Mouse (Mus musculus): ENCODE data around the gene Col24a1. TPM values are rescaled to one million over a fixed set of nuclear protein-coding genes. Genes with fewer than 3 reads are reported as not detected.

Gene Col24a1
- polyA plus RNA-seq, 1 experiment = 0.40 TPM

- Histone ChIP-seq H3K36me3 (ENCODE audit: control insufficient read depth, insufficient read depth) (no peaks in the 10 kb centered on the region), H3K4me2 (ENCODE audit: low read depth) (no peak overlapping the region), H3ac (ENCODE audit: control insufficient read depth, insufficient read length) (no peak overlapping the region), H3K4me3 (no peak overlapping the region), H3K79me2 (ENCODE audit: control insufficient read depth, insufficient read depth) (no peaks in the 10 kb centered on the region), H3K27me3 (ENCODE audit: control insufficient read depth, insufficient read depth, insufficient read length) (no peaks in the 10 kb centered on the region)
- no peak for TF ChIP-seq CEBPB (IDR thresholded peaks at IDR 0.05; ENCODE audit: insufficient read depth, poor library complexity, severe bottlenecking)
- TF ChIP-seq MYOG (IDR thresholded peaks at IDR 0.05; ENCODE audit: control insufficient read depth in 1 of 3, insufficient read depth in 1 of 3, insufficient read length in 2 of 3, low read depth in 2 of 3) = no peak
- TF ChIP-seq POLR2AphosphoS2 (IDR thresholded peaks at IDR 0.05; ENCODE audit: insufficient read length, low read depth) = no peak
- TF ChIP-seq USF1 (IDR thresholded peaks at IDR 0.05; ENCODE audit: low read depth) = no peak
- no peak for TF ChIP-seq REST (IDR thresholded peaks at IDR 0.05; ENCODE audit: insufficient read depth, insufficient read length)
- TF ChIP-seq TCF3 (IDR thresholded peaks at IDR 0.05; ENCODE audit: insufficient read length, low read depth) = no peak
- no peak for TF ChIP-seq TCF12 (IDR thresholded peaks at IDR 0.05; ENCODE audit: insufficient read depth, poor library complexity, severe bottlenecking)
- TF ChIP-seq E2F4 (IDR thresholded peaks at IDR 0.05; ENCODE audit: insufficient read depth) = no peak
- no peak for TF ChIP-seq MYOD1 (IDR thresholded peaks at IDR 0.05; ENCODE audit: control insufficient read depth in 1 of 3, insufficient read length in 2 of 3, low read depth in 2 of 3)
- TF ChIP-seq MAX (IDR thresholded peaks at IDR 0.05; ENCODE audit: low read depth) = no peak
- no peak for TF ChIP-seq POLR2A (IDR thresholded peaks at IDR 0.05; ENCODE audit: insufficient read length, low read depth)
- TF ChIP-seq SRF (IDR thresholded peaks at IDR 0.05; ENCODE audit: control insufficient read depth, insufficient read length, low read depth) = no peak
Measured at GRCm38 (mm10) chr3:145325402-145325801, 33.1 kb downstream of the Col24a1 start.

- Histone ChIP-seq H3K36me3 (ENCODE audit: control insufficient read depth, insufficient read depth) (no peaks in the 10 kb centered on the region), H3K4me2 (ENCODE audit: low read depth) (peak overlapping the region; percentile 12), H3ac (ENCODE audit: control insufficient read depth, insufficient read length) (no peak overlapping the region), H3K27me3 (ENCODE audit: control insufficient read depth, insufficient read depth, insufficient read length) (no peaks in the 10 kb centered on the region), H3K4me3 (no peak overlapping the region), H3K79me2 (ENCODE audit: control insufficient read depth, insufficient read depth) (no peaks in the 10 kb centered on the region)
- TF ChIP-seq CEBPB (IDR thresholded peaks at IDR 0.05; ENCODE audit: insufficient read depth, poor library complexity, severe bottlenecking) = no peak
- TF ChIP-seq USF1 (IDR thresholded peaks at IDR 0.05; ENCODE audit: low read depth) = no peak
- TF ChIP-seq E2F4 (IDR thresholded peaks at IDR 0.05; ENCODE audit: insufficient read depth) = no peak
- no peak for TF ChIP-seq TCF3 (IDR thresholded peaks at IDR 0.05; ENCODE audit: insufficient read length, low read depth)
- TF ChIP-seq SRF (IDR thresholded peaks at IDR 0.05; ENCODE audit: control insufficient read depth, insufficient read length, low read depth) = no peak
- no peak for TF ChIP-seq MAX (IDR thresholded peaks at IDR 0.05; ENCODE audit: low read depth)
- no peak for TF ChIP-seq POLR2AphosphoS2 (IDR thresholded peaks at IDR 0.05; ENCODE audit: insufficient read length, low read depth)
- no peak for TF ChIP-seq REST (IDR thresholded peaks at IDR 0.05; ENCODE audit: insufficient read depth, insufficient read length)
- no peak for TF ChIP-seq TCF12 (IDR thresholded peaks at IDR 0.05; ENCODE audit: insufficient read depth, poor library complexity, severe bottlenecking)
- TF ChIP-seq POLR2A (IDR thresholded peaks at IDR 0.05; ENCODE audit: insufficient read length, low read depth) = no peak
Measured at GRCm38 (mm10) chr3:145331642-145332041, 39.4 kb downstream of the Col24a1 start.

DNA sequence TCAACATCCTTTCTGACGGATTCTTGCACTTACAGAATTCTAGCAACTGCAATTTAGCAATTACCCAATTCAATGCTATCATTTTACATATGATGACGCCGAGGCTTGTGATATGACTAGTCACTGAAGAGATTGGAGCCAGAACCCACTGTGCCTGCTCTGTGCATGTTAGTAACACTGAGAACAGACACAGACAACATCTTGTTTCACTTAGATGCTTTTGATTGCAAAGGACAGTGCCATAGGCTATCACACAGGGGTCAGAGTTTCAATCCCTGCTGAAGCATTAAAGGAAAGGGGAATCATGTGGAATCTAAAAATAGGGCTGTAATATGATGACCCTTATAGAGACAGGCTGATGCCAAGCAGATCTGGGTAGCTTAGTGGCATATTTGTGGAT lies 41.8 kb downstream of the Col24a1 start:
- Histone ChIP-seq H3K79me2 (ENCODE audit: control insufficient read depth, insufficient read depth) (no peaks in the 10 kb centered on the region), H3K4me3 (no peak overlapping the region), H3K36me3 (ENCODE audit: control insufficient read depth, insufficient read depth) (no peaks in the 10 kb centered on the region), H3K27me3 (ENCODE audit: control insufficient read depth, insufficient read depth, insufficient read length) (no peaks in the 10 kb centered on the region), H3K4me2 (ENCODE audit: low read depth) (peak overlapping the region; percentile 21), H3ac (ENCODE audit: control insufficient read depth, insufficient read length) (no peak overlapping the region)
- TF ChIP-seq MYOG (IDR thresholded peaks at IDR 0.05; ENCODE audit: control insufficient read depth in 1 of 3, insufficient read depth in 1 of 3, insufficient read length in 2 of 3, low read depth in 2 of 3) = no peak
- no peak for TF ChIP-seq TCF3 (IDR thresholded peaks at IDR 0.05; ENCODE audit: insufficient read length, low read depth)
- no peak for TF ChIP-seq SRF (IDR thresholded peaks at IDR 0.05; ENCODE audit: control insufficient read depth, insufficient read length, low read depth)
- TF ChIP-seq POLR2A (IDR thresholded peaks at IDR 0.05; ENCODE audit: insufficient read length, low read depth) = no peak
- TF ChIP-seq E2F4 (IDR thresholded peaks at IDR 0.05; ENCODE audit: insufficient read depth) = no peak
- no peak for TF ChIP-seq MAX (IDR thresholded peaks at IDR 0.05; ENCODE audit: low read depth)
- TF ChIP-seq TCF12 (IDR thresholded peaks at IDR 0.05; ENCODE audit: insufficient read depth, poor library complexity, severe bottlenecking) = no peak
- no peak for TF ChIP-seq REST (IDR thresholded peaks at IDR 0.05; ENCODE audit: insufficient read depth, insufficient read length)
- TF ChIP-seq CEBPB (IDR thresholded peaks at IDR 0.05; ENCODE audit: insufficient read depth, poor library complexity, severe bottlenecking) = no peak
- no peak for TF ChIP-seq USF1 (IDR thresholded peaks at IDR 0.05; ENCODE audit: low read depth)
- TF ChIP-seq MYOD1 (IDR thresholded peaks at IDR 0.05; ENCODE audit: control insufficient read depth in 1 of 3, insufficient read length in 2 of 3, low read depth in 2 of 3) = no peak
- no peak for TF ChIP-seq POLR2AphosphoS2 (IDR thresholded peaks at IDR 0.05; ENCODE audit: insufficient read length, low read depth)

DNA sequence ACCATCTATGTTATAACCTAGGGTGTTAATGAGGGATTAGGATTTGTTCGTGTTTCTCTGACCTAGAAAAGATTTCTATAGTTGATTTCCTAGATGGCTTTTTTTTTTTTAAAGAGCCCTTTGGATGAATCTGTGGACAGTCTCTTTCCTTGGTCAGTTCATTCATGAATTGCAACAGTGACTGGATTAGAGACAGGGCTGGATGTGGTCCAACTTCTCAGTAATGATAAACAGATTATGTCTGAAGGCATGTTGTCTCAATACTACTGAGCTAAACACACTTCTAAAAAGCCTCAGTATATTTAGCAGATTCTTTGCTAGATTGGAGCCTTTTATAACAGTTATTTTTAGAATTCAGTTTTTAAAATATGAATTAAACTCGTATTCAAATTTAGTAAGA lies 44.9 kb downstream of the Col24a1 start:
- Histone ChIP-seq H3K27me3 (ENCODE audit: control insufficient read depth, insufficient read depth, insufficient read length) (no peaks in the 10 kb centered on the region), H3K4me3 (no peak overlapping the region), H3K79me2 (ENCODE audit: control insufficient read depth, insufficient read depth) (no peaks in the 10 kb centered on the region), H3ac (ENCODE audit: control insufficient read depth, insufficient read length) (no peak overlapping the region), H3K4me2 (ENCODE audit: low read depth) (no peak overlapping the region), H3K36me3 (ENCODE audit: control insufficient read depth, insufficient read depth) (no peaks in the 10 kb centered on the region)
- TF ChIP-seq TCF3 (IDR thresholded peaks at IDR 0.05; ENCODE audit: insufficient read length, low read depth) = no peak
- TF ChIP-seq SRF (IDR thresholded peaks at IDR 0.05; ENCODE audit: control insufficient read depth, insufficient read length, low read depth) = no peak
- no peak for TF ChIP-seq MAX (IDR thresholded peaks at IDR 0.05; ENCODE audit: low read depth)
- no peak for TF ChIP-seq POLR2A (IDR thresholded peaks at IDR 0.05; ENCODE audit: insufficient read length, low read depth)
- TF ChIP-seq TCF12 (IDR thresholded peaks at IDR 0.05; ENCODE audit: insufficient read depth, poor library complexity, severe bottlenecking) = no peak
- no peak for TF ChIP-seq REST (IDR thresholded peaks at IDR 0.05; ENCODE audit: insufficient read depth, insufficient read length)
